Mouse (Mus musculus): Measurements from ENCODE around the gene H2-D1.

DNA sequence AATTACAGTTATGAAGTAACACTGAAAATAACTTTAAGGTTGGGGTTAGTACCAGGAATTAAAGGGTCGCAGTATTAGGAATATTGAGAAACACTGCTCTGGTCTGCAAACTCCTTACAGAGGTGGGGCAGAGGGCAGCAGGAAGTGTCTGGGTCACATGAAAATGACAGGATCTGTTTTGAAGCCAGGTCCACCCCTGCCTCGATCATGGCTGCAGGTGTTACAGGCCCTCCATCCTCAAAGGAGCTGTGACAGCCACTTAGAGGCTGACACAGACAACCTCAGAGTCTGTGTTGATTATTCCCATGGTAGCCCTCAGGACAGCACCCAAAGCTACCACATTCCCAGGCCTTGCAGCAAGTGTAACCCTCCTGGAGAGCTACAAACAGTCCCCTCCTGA, 40.7 kb downstream of the H2-D1 start:
- TF ChIP-seq CTCF (IDR thresholded peaks at IDR 0.05; ENCODE audit: borderline replicate concordance, insufficient read depth, low read length) = no peak
- TF ChIP-seq POLR2A (IDR thresholded peaks at IDR 0.05; ENCODE audit: low read depth, low read length) = no peak
